Mouse (Mus musculus): Measurements from ENCODE around the gene Tanc1.

Tanc1 gene

GRCm38 (mm10) chr2:59612733-59613473 is 1.1 kb downstream of the Tanc1 start:
- no peak for DNase-seq (ENCODE audit: low read depth, low spot score)

GRCm38 (mm10) chr2:59613474-59614019 is 1.7 kb downstream of the Tanc1 start:
- no peak for DNase-seq (ENCODE audit: low read depth, low spot score)

GRCm38 (mm10) chr2:59616890-59617289 is 5.0 kb downstream of the Tanc1 start:
- DNase-seq (ENCODE audit: low read depth, low spot score): no peak

GRCm38 (mm10) chr2:59618996-59619395 is 7.2 kb downstream of the Tanc1 start:
- no peak for DNase-seq (ENCODE audit: low read depth, low spot score)

- no peak for DNase-seq (ENCODE audit: low read depth, low spot score)
Measured at GRCm38 (mm10) chr2:59620601-59621000, 8.8 kb downstream of the Tanc1 start.

GRCm38 (mm10) chr2:59622514-59623139 is 10.8 kb downstream of the Tanc1 start:
- DNase-seq (ENCODE audit: low read depth, low spot score): no peak

- DNase-seq (ENCODE audit: low read depth, low spot score): no peak
Measured at GRCm38 (mm10) chr2:59623858-59624257, 12.0 kb downstream of the Tanc1 start.

- no peak for DNase-seq (ENCODE audit: low read depth, low spot score)
Measured at GRCm38 (mm10) chr2:59625416-59625815, 13.6 kb downstream of the Tanc1 start.

GRCm38 (mm10) chr2:59625927-59626326 is 14.1 kb downstream of the Tanc1 start:
- DNase-seq (ENCODE audit: low read depth, low spot score): no peak

GRCm38 (mm10) chr2:59626422-59626821 is 14.6 kb downstream of the Tanc1 start:
- DNase-seq (ENCODE audit: low read depth, low spot score): no peak

GRCm38 (mm10) chr2:59627502-59627901 is 15.7 kb downstream of the Tanc1 start:
- DNase-seq (ENCODE audit: low read depth, low spot score): no peak

GRCm38 (mm10) chr2:59628057-59628901 is 16.4 kb downstream of the Tanc1 start:
- DNase-seq (ENCODE audit: low read depth, low spot score): no peak

GRCm38 (mm10) chr2:59629829-59630228 is 18.0 kb downstream of the Tanc1 start:
- DNase-seq (ENCODE audit: low read depth, low spot score): no peak

- no peak for DNase-seq (ENCODE audit: low read depth, low spot score)
Measured at GRCm38 (mm10) chr2:59631406-59631805, 19.6 kb downstream of the Tanc1 start.

GRCm38 (mm10) chr2:59633761-59634430 is 22.1 kb downstream of the Tanc1 start:
- no peak for DNase-seq (ENCODE audit: low read depth, low spot score)

- DNase-seq (ENCODE audit: low read depth, low spot score): no peak
Measured at GRCm38 (mm10) chr2:59637040-59637785, 25.4 kb downstream of the Tanc1 start.

- no peak for DNase-seq (ENCODE audit: low read depth, low spot score)
Measured at GRCm38 (mm10) chr2:59642722-59643121, 30.9 kb downstream of the Tanc1 start.

GRCm38 (mm10) chr2:59644816-59645215 is 33.0 kb downstream of the Tanc1 start:
- DNase-seq (ENCODE audit: low read depth, low spot score): no peak

- DNase-seq (ENCODE audit: low read depth, low spot score): no peak
Measured at GRCm38 (mm10) chr2:59645515-59645914, 33.7 kb downstream of the Tanc1 start.

GRCm38 (mm10) chr2:59646740-59647390 is 35.0 kb downstream of the Tanc1 start:
- no peak for DNase-seq (ENCODE audit: low read depth, low spot score)

All from WW6 (cell line).